Mouse (Mus musculus) cerebellum, adult 11-12 months (tissue): ENCODE results near the gene H2-Ob.

Source experiments
- DNase-seq: peaks from one replicate; pipeline ENCODE4 v3.0.0; 2022

Gene H2-Ob

GRCm38 (mm10) chr17:34238706-34239105 lies at the start of gene H2-Ob:
Gene H2-Ob (plus strand): TSS chr17:34238903.
- DNase-seq = no peak

GRCm38 (mm10) chr17:34188986-34189385 lies 49.7 kb upstream of the H2-Ob start:
- no peak for DNase-seq

- no peak for DNase-seq
Measured at GRCm38 (mm10) chr17:34192852-34193251, 45.9 kb upstream of the H2-Ob start.

- DNase-seq = no peak
Measured at GRCm38 (mm10) chr17:34193468-34193867, 45.2 kb upstream of the H2-Ob start.

- no peak for DNase-seq
Measured at GRCm38 (mm10) chr17:34194723-34195122, 44.0 kb upstream of the H2-Ob start.

GRCm38 (mm10) chr17:34196491-34196890 lies 42.2 kb upstream of the H2-Ob start:
- DNase-seq = no peak

- DNase-seq = peak; percentile 69
Measured at GRCm38 (mm10) chr17:34196941-34197894, 41.5 kb upstream of the H2-Ob start, which contains the start of gene Psmb8. Gene Psmb8 (plus strand): TSS chr17:34197721.

GRCm38 (mm10) chr17:34197904-34198520 lies 40.7 kb upstream of the H2-Ob start:
- DNase-seq = no peak

- no peak for DNase-seq
Measured at GRCm38 (mm10) chr17:34198521-34198912, 40.2 kb upstream of the H2-Ob start.

GRCm38 (mm10) chr17:34199050-34199619 lies 39.6 kb upstream of the H2-Ob start:
- DNase-seq = no peak

GRCm38 (mm10) chr17:34200047-34200446 lies 38.7 kb upstream of the H2-Ob start:
- DNase-seq = no peak

GRCm38 (mm10) chr17:34200772-34201505 lies 37.8 kb upstream of the H2-Ob start:
- no peak for DNase-seq

GRCm38 (mm10) chr17:34201506-34202055 lies 37.1 kb upstream of the H2-Ob start:
- no peak for DNase-seq

- no peak for DNase-seq
Measured at GRCm38 (mm10) chr17:34202760-34203442, 35.8 kb upstream of the H2-Ob start.

- DNase-seq = no peak
Measured at GRCm38 (mm10) chr17:34203444-34203843, 35.3 kb upstream of the H2-Ob start, which contains the start of gene Tap2. Gene Tap2 (plus strand): TSS chr17:34203527.

GRCm38 (mm10) chr17:34204303-34205010 lies 34.2 kb upstream of the H2-Ob start:
- DNase-seq = peak; percentile 70

- no peak for DNase-seq
Measured at GRCm38 (mm10) chr17:34205021-34205745, 33.5 kb upstream of the H2-Ob start.

GRCm38 (mm10) chr17:34205746-34206176 lies 32.9 kb upstream of the H2-Ob start:
- no peak for DNase-seq

GRCm38 (mm10) chr17:34206731-34207130 lies 32.0 kb upstream of the H2-Ob start:
- no peak for DNase-seq

- DNase-seq = no peak
Measured at GRCm38 (mm10) chr17:34207456-34207855, 31.2 kb upstream of the H2-Ob start.
